Mouse (Mus musculus) cortical plate, adult 2 months (tissue): Measurements from ENCODE around the gene Noc4l.

Experiments used
- CTCF ChIP-seq: fragments of 200-500 bp; IDR thresholded peaks from 2 replicates; pipeline ENCODE4 v1.5.1; 2011; ENCODE audit warnings: mild to moderate bottlenecking, control low read depth, low read length; ENCODE audit not compliant: insufficient read depth; ENCODE audit errors: extremely low read depth
- POLR2A ChIP-seq: fragments of 200-500 bp; IDR thresholded peaks from 2 replicates; pipeline ENCODE4 v1.6.1; 2011; ENCODE audit warnings: mild to moderate bottlenecking, low read length, control low read depth; ENCODE audit not compliant: insufficient read depth; ENCODE audit errors: extremely low read depth

DNA sequence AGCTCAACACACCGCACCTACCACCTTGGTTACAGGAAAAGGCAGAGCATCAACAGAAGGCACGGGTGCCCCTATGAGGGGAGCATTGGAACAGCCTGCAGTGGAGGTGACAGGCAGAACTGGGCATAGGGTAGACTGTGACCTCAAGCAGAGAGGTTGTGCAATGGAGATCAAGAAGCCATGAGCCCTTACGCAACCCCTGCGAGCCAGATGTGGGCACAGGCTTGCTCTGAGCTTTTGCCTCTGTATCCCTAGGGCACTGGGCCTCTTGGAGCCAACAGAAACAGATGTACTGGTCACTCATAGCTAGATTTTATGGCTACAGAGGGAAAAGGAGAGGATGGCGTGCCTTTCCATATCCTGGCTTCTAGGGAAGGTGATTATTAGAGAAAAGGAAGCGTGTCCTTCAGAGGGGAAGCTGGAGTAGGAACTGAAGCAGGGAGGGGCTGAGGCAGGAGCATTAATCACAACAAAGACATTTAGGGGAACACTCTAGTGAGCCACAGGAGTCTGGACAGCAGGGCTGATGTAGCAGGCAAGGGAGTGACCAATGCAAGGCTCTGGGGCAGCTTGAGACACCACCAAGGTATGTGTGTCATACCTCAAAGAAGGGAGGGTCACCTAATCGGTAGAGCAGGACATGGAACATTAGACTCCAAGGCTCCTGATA lies 50.1 kb downstream of the Noc4l start:
- TF ChIP-seq POLR2A: no peak
- no peak for TF ChIP-seq CTCF
